Mouse (Mus musculus): ENCODE data around the gene Dlgap1.

Gene Dlgap1

GRCm38 (mm10) chr17:70363561-70363960 lies 394.7 kb downstream of the Dlgap1 start:
- peak; percentile 35 for DNase-seq

GRCm38 (mm10) chr17:70363971-70364370 lies 395.1 kb downstream of the Dlgap1 start:
- DNase-seq: no peak

- no peak for DNase-seq
Measured at GRCm38 (mm10) chr17:70369124-70369523, 400.3 kb downstream of the Dlgap1 start.

GRCm38 (mm10) chr17:70377020-70377419 lies 408.1 kb downstream of the Dlgap1 start:
- DNase-seq: peak; percentile 28

- no peak for DNase-seq
Measured at GRCm38 (mm10) chr17:70388447-70388846, 419.6 kb downstream of the Dlgap1 start.

GRCm38 (mm10) chr17:70397220-70397619 lies 428.3 kb downstream of the Dlgap1 start:
- DNase-seq: no peak

GRCm38 (mm10) chr17:70397708-70398107 lies 428.8 kb downstream of the Dlgap1 start:
- DNase-seq: no peak

GRCm38 (mm10) chr17:70401909-70402308 lies 433.0 kb downstream of the Dlgap1 start:
- no peak for DNase-seq

- no peak for DNase-seq
Measured at GRCm38 (mm10) chr17:70403750-70404149, 434.9 kb downstream of the Dlgap1 start.

GRCm38 (mm10) chr17:70414202-70414601 lies 445.3 kb downstream of the Dlgap1 start:
- no peak for DNase-seq

GRCm38 (mm10) chr17:70427866-70428265 lies 459.0 kb downstream of the Dlgap1 start:
- no peak for DNase-seq

- DNase-seq: peak; percentile 87
Measured at GRCm38 (mm10) chr17:70429746-70430451, 461.0 kb downstream of the Dlgap1 start.

GRCm38 (mm10) chr17:70430452-70430787 lies 461.5 kb downstream of the Dlgap1 start:
- DNase-seq: peak; percentile 66

- no peak for DNase-seq
Measured at GRCm38 (mm10) chr17:70432834-70433233, 464.0 kb downstream of the Dlgap1 start.

GRCm38 (mm10) chr17:70434549-70434948 lies 465.7 kb downstream of the Dlgap1 start:
- no peak for DNase-seq

- no peak for DNase-seq
Measured at GRCm38 (mm10) chr17:70435612-70436011, 466.7 kb downstream of the Dlgap1 start.

- DNase-seq: no peak
Measured at GRCm38 (mm10) chr17:70437229-70437628, 468.4 kb downstream of the Dlgap1 start.

GRCm38 (mm10) chr17:70442976-70443375 lies 474.1 kb downstream of the Dlgap1 start:
- DNase-seq: peak; percentile 32

- no peak for DNase-seq
Measured at GRCm38 (mm10) chr17:70446451-70446850, 477.6 kb downstream of the Dlgap1 start.

- no peak for DNase-seq
Measured at GRCm38 (mm10) chr17:70455036-70455435, 486.2 kb downstream of the Dlgap1 start.

- no peak for DNase-seq
Measured at GRCm38 (mm10) chr17:70457103-70457502, 488.2 kb downstream of the Dlgap1 start.

GRCm38 (mm10) chr17:70462231-70462630 lies 493.4 kb downstream of the Dlgap1 start:
- DNase-seq: no peak

- no peak for DNase-seq
Measured at GRCm38 (mm10) chr17:70462771-70463491, 494.1 kb downstream of the Dlgap1 start.

- DNase-seq: no peak
Measured at GRCm38 (mm10) chr17:70466413-70466812, 497.5 kb downstream of the Dlgap1 start.

- DNase-seq: peak; percentile 21
Measured at GRCm38 (mm10) chr17:70470970-70471371, 502.1 kb downstream of the Dlgap1 start.
